Mouse (Mus musculus): Measurements from ENCODE around the gene Limk1. TPM values are rescaled to one million over a fixed set of nuclear protein-coding genes. Genes with fewer than 3 reads are reported as not detected.
A peak's percentile ranks its signal among the peaks of the same experiment; 100 is the strongest.

Limk1 gene
- polyA plus RNA-seq, 1 experiment from 2014 or later, result 8.4 TPM

DNA sequence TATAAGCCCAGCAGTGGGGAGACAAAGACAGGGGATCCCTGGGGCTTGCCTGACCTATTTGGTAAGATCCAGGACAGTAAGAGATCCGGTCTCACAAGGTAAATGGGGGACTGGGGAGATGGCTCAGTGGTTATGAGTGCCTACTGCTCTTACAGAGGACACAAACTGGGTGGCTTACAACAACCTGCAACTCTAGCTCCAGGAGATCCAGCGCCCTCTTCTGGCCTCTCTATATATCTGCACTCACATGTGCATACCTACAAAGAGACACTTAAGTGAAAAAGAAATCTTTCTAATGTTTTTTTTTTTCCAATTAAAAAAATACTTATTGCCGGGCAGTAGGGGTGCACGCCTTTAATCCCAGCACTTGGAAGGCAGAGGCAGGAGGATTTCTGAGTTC, 41.9 kb downstream of the Limk1 start:
- Histone ChIP-seq H3K4me1 (no peaks in the 10 kb centered on the region), H3K27ac (no peak overlapping the region), H3K36me3 (no peaks in the 10 kb centered on the region), H3K27me3 (no peaks in the 10 kb centered on the region), H3K4me3 (no peak overlapping the region), H3K9ac (no peak overlapping the region), H3K4me2 (replicated peaks) (no peak overlapping the region), H3K9me3 (no peaks in the 10 kb centered on the region)
- no peak for ATAC-seq (ENCODE audit: low FRiP score, low read depth)
- 70% methylated on average over 4 of the region's 4 CpGs for WGBS

DNA sequence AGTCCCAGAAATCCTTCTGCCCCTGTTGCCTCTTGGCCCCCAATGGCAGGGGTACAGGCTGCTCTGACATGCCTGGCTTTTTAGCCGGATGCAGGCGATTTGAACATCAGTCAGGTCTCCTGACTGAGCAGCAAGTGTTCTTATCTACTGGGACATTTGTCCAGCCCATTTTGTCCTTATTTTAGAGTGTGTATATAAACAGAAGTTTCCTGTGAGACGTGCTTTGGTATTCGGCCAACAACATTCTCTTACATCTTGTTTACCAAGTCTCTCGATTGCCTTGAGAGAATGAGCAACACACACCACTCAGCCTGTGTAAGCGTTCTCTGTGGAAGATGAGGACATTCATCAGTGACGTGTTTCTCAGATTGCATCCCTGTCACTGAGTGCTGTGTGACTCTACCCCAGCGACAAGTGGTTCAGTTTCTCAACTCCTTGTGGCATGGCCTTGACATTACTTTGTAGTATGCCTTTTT, 43.7 kb downstream of the Limk1 start:
- no peaks in the 10 kb centered on the region for H3K4me1 ChIP-seq
- no peaks in the 10 kb centered on the region for H3K36me3 ChIP-seq
- no peak for ATAC-seq (ENCODE audit: low FRiP score, low read depth)
- H3K4me3 ChIP-seq, result no peak overlapping the region
- 63% methylated on average over 8 of the region's 8 CpGs for WGBS
- no peak overlapping the region for H3K9ac ChIP-seq
- H3K27ac ChIP-seq, result no peak overlapping the region
- H3K27me3 ChIP-seq, result no peaks in the 10 kb centered on the region
- H3K9me3 ChIP-seq, result no peaks in the 10 kb centered on the region
- H3K4me2 ChIP-seq (replicated peaks), result no peak overlapping the region

DNA sequence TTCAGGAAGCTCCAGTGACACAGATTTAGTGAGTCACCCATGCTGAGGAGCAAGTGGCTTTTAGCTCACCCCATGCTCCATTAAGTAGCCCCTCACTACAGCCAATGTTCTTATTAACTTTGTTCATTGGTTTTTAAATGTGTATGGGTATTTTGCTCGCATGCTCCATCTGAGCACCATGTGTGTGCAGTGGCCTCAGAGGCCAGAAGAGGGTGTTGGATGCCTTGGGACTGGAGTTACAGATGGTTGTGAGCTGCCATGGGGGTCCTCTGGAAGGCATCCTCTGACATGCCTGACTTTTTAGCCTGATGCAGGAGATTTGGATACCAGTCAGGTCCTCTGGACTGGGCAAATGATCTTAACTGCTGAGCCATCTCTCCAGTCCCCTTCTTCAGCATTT, 44.3 kb downstream of the Limk1 start:
- no peaks in the 10 kb centered on the region for H3K27me3 ChIP-seq
- no peak overlapping the region for H3K9ac ChIP-seq
- no peak overlapping the region for H3K4me3 ChIP-seq
- H3K27ac ChIP-seq, result no peak overlapping the region
- no peak for ATAC-seq (ENCODE audit: low FRiP score, low read depth)
- 55% methylated on average over 1 of the region's 1 CpGs for WGBS
- H3K9me3 ChIP-seq, result no peaks in the 10 kb centered on the region
- H3K4me2 ChIP-seq (replicated peaks), result no peak overlapping the region
- no peaks in the 10 kb centered on the region for H3K4me1 ChIP-seq
- H3K36me3 ChIP-seq, result no peaks in the 10 kb centered on the region

DNA sequence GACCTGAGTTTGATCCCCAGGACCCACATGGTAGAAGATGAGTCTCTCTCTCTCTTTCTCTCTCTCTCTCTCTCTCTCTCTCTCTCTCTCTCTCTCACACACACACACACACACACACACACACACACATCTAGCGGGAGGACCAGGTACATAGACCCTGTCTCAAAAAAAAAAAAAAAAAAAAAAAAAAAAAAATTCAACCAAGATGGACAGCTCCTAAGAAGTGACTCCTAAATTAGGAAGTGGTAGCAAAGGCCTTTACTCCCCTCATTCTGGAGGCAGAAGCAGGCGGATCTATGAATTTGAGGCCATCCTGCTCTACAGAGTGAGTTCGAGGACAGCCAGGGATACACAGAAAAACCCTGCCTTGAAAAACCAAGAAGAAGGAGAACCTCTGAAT, 48.0 kb downstream of the Limk1 start:
- Histone ChIP-seq H3K9me3 (no peaks in the 10 kb centered on the region), H3K36me3 (peaks cover 13% of the 10 kb centered on the region), H3K9ac (no peak overlapping the region), H3K27me3 (no peaks in the 10 kb centered on the region), H3K27ac (no peak overlapping the region), H3K4me1 (peaks cover 11% of the 10 kb centered on the region), H3K4me2 (replicated peaks) (no peak overlapping the region), H3K4me3 (no peak overlapping the region)
- no peak for ATAC-seq (ENCODE audit: low FRiP score, low read depth)
- WGBS, result 93% methylated on average over 3 of the region's 3 CpGs

DNA sequence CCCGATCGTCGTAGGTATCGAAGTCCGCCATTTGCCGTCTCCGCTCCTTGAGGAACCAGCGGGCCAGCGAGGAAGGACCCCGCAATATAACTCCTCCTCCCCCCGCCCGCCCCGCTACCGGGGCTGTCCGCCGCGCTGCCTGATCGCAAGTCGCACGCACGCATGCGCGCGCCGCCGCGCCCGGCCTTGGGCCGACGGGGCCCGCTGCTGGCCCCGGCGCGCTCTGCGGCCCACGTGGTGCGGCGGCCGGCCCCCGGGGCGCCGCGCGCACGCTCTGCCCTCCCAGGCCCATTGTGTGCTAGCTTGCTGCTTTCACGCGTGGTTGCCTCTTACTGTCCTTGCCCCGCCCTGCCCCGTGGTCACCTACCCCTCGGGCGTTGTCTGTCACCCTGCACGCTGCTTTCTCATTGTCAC, 49.1 kb downstream of the Limk1 start, which contains the start of gene Eif4h:
TSS of gene Eif4h (minus strand) at position 222 of the 414 bp plus-strand sequence.
- Histone ChIP-seq H3K27ac (peak within 1 kb of the TSS; percentile 94), H3K4me3 (peak within 1 kb of the TSS; percentile 98), H3K4me1 (peaks cover 11% of the 10 kb centered on the region), H3K9me3 (no peaks in the 10 kb centered on the region), H3K27me3 (no peaks in the 10 kb centered on the region), H3K9ac (peak within 1 kb of the TSS; percentile 100), H3K36me3 (peaks cover 22% of the 10 kb centered on the region), H3K4me2 (replicated peaks) (peak within 1 kb of the TSS; percentile 82)
- ATAC-seq (ENCODE audit: low FRiP score, low read depth), result peak; percentile 92
- WGBS, result 1% methylated on average over 50 of the region's 52 CpGs

DNA sequence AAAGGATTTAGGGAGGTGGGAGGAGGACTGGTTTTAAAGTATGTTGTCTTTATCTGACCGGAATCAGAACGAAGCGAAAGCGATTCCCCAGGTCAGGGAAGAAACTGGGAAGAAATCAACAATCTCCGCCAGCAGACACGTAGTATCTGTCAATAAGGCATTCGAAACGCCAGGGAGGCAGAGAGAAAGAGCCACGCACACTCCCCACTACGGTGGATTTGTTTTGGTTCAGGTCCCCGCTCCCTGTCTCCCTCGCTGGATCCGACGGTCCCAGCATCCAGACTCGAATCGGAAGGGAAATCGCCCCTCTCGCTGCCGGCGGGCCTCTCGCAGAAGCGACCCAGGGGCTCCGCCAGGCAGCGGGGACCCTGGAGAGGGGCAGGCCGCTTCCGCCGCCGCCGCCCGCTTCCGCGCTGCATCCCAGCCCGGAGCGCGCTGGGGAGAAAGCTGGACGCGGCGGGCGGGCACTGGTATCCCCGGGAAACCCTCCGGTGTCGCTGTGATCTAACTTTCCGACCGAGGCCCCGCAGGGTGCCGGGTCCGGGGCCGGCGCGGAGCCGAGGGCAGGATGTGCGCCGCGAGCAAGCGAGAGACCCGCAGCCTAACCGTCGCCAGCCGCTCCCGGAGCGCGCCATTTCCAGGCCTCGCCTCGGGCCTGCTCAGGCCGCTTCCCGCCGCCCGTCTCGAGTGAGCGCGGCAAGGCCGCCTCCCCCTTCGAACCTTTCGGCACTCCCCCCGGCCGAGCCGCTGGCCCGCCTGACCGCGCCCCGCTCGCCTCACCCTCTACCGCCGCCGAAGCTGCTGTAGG, 49.7 kb downstream of the Limk1 start:
- Histone ChIP-seq H3K4me1 (peaks cover 11% of the 10 kb centered on the region), H3K36me3 (peaks cover 28% of the 10 kb centered on the region), H3K9ac (peak overlapping the region; percentile 100), H3K4me3 (peak overlapping the region; percentile 98), H3K27ac (peak overlapping the region; percentile 94), H3K9me3 (no peaks in the 10 kb centered on the region), H3K27me3 (no peaks in the 10 kb centered on the region), H3K4me2 (replicated peaks) (peak overlapping the region; percentile 82)
- WGBS, result under 1% methylated on average over 85 of the region's 85 CpGs
- ATAC-seq (ENCODE audit: low FRiP score, low read depth), result peak; percentile 71

DNA sequence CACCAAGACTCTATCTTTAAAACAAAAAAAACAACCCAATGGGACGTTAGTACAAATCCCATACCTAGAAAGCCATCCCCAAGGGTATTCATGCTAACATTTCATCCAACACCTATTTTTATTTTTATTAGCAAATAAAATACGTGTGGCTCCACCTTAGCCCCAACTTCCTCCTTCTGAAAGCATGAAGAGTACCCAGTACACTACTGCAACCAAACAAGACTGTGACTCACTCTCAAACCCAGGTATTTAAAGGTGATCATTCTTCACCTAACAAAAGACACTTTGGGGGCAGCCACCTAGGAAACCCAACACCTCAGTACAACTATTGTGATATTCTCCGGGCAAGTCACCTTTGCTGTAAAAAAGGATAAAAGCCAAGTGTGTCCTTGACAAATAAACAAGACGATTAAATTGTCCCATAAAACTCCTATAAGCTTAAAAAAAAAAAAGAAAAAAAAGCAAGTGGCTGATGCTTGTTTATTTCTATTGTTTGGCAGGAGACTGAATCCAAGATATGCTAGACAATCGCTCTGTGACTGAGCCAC, 50.5 kb downstream of the Limk1 start:
- Histone ChIP-seq H3K9me3 (no peaks in the 10 kb centered on the region), H3K4me3 (peak overlapping the region; percentile 98), H3K36me3 (peaks cover 36% of the 10 kb centered on the region), H3K9ac (peak overlapping the region; percentile 100), H3K4me2 (replicated peaks) (peak overlapping the region; percentile 82), H3K27me3 (no peaks in the 10 kb centered on the region), H3K4me1 (peaks cover 16% of the 10 kb centered on the region), H3K27ac (peak overlapping the region; percentile 94; the same call in 1 of the 2 replicates)
- 13% methylated on average over 5 of the region's 5 CpGs for WGBS
- no peak for ATAC-seq (ENCODE audit: low FRiP score, low read depth)

DNA sequence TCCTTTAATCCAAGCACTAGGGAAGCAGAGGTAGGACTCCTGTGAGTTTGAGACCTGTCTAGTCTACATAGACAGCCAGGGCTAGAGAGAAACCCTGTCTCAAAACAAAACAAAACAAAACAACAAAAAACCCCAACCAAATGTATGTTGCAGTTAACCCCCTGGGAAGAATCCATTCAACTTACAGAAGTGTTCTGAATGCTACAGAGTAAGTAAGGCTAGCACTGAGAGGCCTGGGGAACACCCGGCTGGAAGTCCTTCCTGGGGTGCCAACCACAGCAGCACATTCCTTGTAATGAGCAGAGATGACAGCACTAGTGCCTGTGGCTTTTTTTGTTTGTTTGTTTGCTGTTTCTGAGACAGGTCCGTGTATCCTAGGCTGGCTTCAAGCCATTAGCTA, 55.6 kb downstream of the Limk1 start:
- 72% methylated on average over 2 of the region's 2 CpGs for WGBS

DNA sequence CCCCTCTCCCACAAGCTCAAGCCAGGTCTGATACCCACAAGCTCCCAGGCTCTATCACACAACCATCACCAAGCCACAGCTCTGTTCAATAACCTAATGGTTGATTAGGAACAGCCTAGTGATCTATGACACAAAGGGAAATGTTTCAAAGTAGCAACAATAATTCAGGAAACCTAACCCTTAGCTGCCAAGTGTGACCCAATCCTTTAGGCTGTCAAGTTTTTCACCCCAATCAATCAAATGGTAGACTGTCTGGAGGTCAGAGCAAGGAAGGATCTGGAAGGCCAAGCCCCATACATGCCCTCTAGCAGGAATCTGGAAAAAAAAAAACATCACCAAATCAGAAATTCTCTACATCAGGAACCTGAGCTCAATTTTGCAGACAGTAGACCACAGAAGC, 57.6 kb downstream of the Limk1 start:
- H3K9me3 ChIP-seq, result no peaks in the 10 kb centered on the region
- no peak for ATAC-seq (ENCODE audit: low FRiP score, low read depth)
- no peak overlapping the region for H3K9ac ChIP-seq
- no peaks in the 10 kb centered on the region for H3K27me3 ChIP-seq
- H3K4me1 ChIP-seq, result peaks cover 15% of the 10 kb centered on the region; the same call in 1 of the 2 replicates
- peaks cover 93% of the 10 kb centered on the region for H3K36me3 ChIP-seq
- no peak overlapping the region for H3K4me2 ChIP-seq (replicated peaks)
- no peak overlapping the region for H3K4me3 ChIP-seq
- no peak overlapping the region for H3K27ac ChIP-seq

More for the DNA sequence above, 55.6 kb downstream of the Limk1 start:
- Histone ChIP-seq H3K9me3 (no peaks in the 10 kb centered on the region), H3K4me3 (no peak overlapping the region), H3K36me3 (peaks cover 81% of the 10 kb centered on the region), H3K4me2 (replicated peaks) (no peak overlapping the region), H3K27ac (no peak overlapping the region), H3K27me3 (no peaks in the 10 kb centered on the region), H3K9ac (no peak overlapping the region), H3K4me1 (peaks cover 24% of the 10 kb centered on the region)
- ATAC-seq (ENCODE audit: low FRiP score, low read depth), result no peak

DNA sequence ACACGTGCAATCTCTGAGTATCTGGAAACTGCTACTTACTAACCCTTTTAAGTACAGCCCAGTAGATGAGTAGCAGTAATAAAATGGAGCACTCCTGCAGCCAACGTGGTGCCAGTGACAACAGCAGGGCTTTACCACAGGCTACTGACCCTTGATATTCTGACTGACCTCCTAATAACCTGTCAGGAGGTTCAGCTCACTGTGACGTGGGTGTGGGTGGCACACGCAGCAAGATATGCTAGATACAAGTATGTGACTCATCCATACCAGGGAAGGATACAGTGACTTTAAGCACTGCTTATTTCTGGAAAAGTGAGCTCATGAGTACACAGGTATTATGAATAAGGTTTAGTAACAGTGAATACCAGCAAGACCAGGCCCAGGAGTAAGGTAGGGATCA, 58.9 kb downstream of the Limk1 start:
- H3K9ac ChIP-seq, result no peak overlapping the region
- peaks cover 95% of the 10 kb centered on the region for H3K36me3 ChIP-seq
- 78% methylated on average over 4 of the region's 4 CpGs for WGBS
- no peak overlapping the region for H3K4me2 ChIP-seq (replicated peaks)
- H3K27ac ChIP-seq, result no peak overlapping the region
- H3K4me1 ChIP-seq, result peaks cover 15% of the 10 kb centered on the region; the same call in 1 of the 2 replicates
- no peaks in the 10 kb centered on the region for H3K27me3 ChIP-seq
- no peak for ATAC-seq (ENCODE audit: low FRiP score, low read depth)
- H3K9me3 ChIP-seq, result no peaks in the 10 kb centered on the region
- no peak overlapping the region for H3K4me3 ChIP-seq

DNA sequence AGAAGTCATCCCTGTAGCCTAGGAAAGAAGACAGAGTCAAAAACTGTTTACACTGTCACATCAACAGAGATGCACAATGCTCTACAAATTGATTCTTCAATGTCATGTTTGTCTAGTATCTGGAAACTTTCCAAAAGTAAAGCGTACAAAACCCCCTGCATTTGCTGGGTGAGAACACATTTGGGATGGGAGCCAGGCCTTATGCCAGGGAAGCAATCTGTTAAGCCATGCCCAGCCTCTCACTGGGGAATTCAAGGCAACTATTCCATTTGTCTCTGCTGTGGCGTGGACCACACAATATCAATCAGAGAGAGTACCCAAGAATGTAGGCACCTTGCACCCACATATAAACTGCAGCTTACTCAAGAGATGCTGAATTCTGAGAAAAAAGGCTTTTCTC, 66.3 kb downstream of the Limk1 start:
- no peaks in the 10 kb centered on the region for H3K4me1 ChIP-seq
- H3K27me3 ChIP-seq, result no peaks in the 10 kb centered on the region
- ATAC-seq (ENCODE audit: low FRiP score, low read depth), result no peak
- no peak overlapping the region for H3K4me2 ChIP-seq (replicated peaks)
- peaks cover 100% of the 10 kb centered on the region for H3K36me3 ChIP-seq
- H3K27ac ChIP-seq, result no peak overlapping the region
- no peaks in the 10 kb centered on the region for H3K9me3 ChIP-seq
- H3K4me3 ChIP-seq, result no peak overlapping the region
- 92% methylated on average over 2 of the region's 2 CpGs for WGBS
- H3K9ac ChIP-seq, result no peak overlapping the region

DNA sequence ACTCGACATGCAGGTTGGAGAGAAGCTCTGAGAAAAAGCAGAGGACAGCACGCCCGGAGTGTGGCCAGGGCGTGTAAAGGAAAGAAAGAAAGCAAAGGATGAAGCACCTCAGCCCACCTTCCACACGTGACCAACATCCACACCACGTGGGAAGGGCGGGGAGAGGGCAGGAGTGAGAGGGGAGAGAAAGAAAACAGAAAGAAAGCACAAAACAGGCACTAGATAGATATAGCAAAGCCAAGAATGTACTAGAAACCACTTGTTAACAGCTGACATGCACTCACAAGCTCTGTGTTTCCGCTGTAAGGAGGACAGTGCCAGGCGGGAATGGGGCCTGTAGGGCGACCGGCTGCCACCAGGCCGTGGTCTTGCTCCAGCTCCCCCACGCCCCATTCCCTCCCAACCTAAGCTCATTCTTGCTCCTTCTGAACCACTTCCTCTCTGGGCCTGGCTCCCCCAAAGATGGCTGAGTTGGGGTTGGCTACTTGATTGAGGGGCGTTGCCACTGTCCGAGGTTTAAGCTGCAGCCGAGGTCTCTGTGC, 67.2 kb downstream of the Limk1 start:
- Histone ChIP-seq H3K4me3 (no peak overlapping the region), H3K4me1 (no peaks in the 10 kb centered on the region), H3K27me3 (no peaks in the 10 kb centered on the region), H3K27ac (no peak overlapping the region), H3K9me3 (no peaks in the 10 kb centered on the region), H3K9ac (no peak overlapping the region), H3K4me2 (replicated peaks) (no peak overlapping the region), H3K36me3 (peaks cover 97% of the 10 kb centered on the region)
- ATAC-seq (ENCODE audit: low FRiP score, low read depth), result no peak
- 95% methylated on average over 16 of the region's 16 CpGs for WGBS
